Mouse (Mus musculus) heart, postnatal 10 days (tissue): ENCODE measurements around the gene Gm17359. TPM values are rescaled to one million over a fixed set of nuclear protein-coding genes. Genes with fewer than 3 reads are reported as not detected.

Source experiments
- DNase-seq, 2 experiments: peaks; one replicate each; pipeline ENCODE4 v3.0.0; 2021
- intact Hi-C: fragments of 180-260 bp; cut with DNase I; formaldehyde crosslinking; loops from one replicate; pipeline ENCODE4 v1.15.1; 2025
- total RNA-seq, 2 experiments: library from RNA; stranded (reverse); gene quantifications; 2 replicates each; pipeline ENCODE4 v1.2.3; 2021

Gene Gm17359
- total RNA-seq = not detected

DNA sequence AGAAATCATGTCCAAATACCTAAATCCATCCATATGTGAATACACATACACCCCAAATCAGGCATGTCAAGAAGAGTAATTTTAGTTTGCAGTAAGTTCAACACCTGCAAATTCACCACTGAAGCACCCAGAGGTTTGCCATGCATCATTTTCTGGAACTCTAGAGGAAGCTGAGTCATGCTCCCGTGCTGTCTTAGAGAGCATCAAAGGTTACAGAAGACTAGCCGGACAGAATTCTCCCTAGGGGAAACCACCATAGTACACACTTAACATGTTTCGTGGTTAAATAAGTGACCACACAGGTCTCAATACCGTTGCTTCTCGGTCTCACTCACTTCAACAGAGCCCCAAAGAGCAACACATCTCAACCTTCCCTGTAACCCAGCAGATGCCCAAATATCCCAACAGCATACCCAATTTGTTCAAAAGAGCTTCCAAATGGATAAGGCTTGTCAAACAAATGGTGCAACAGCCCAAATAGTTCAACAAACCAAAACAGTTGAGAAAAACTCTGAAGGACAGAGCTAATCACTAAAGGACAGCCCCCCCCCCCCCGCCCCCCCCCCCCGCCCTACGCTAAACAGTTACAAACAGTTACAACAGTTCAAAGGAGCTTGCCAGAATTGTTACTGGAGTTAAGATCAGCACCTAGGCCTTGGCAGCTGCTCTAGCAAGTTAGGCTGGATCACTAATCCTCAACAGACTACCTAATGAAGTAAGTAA lies at the start of gene Gm17359:
Gene Gm17359 (plus strand): TSS at position 618 of the 723 bp plus-strand sequence.
- intact Hi-C loops = no loop called here
- DNase-seq = no peak

DNA sequence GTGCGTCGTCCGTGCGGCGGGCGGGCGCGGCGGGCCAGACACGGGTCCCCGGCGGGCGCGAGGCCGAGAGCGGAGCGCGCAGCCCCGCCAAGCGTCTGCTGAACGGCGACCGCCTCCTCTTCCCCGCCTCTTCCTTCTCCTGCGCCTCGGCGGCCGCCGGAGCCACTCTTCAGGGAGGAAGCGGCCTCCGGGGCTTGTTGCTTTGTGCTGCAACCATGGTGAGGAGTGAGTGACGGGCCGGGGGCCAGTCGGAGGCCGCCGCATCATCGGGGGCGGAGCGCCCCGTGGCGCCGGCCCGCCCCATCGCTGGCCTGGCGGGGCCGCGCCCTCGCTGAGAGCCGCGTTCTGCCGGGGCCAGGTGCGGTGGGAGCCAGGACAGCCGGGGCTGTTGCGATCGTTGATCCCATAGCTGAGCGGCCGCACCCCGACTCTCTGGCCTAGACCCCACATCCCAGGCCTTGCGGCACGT lies 49.3 kb upstream of the Gm17359 start:
- intact Hi-C loops = loop anchor here (2.0 to 5.0 kb wide), 3 partner anchors 82 to 300 kb away; no protein-coding TSS in a partner anchor
- peak; percentile 96 to 97 for DNase-seq

- intact Hi-C loops = loop anchor here (2.0 to 5.0 kb wide), 3 partner anchors 83 to 299 kb away; no protein-coding TSS in a partner anchor
- peak in 1 of 2 experiments; percentile 29 for DNase-seq
Observed at GRCm38 (mm10) chr3:79287699-79288458, 48.6 kb upstream of the Gm17359 start.

- DNase-seq = no peak
Observed at GRCm38 (mm10) chr3:79289050-79289449, 47.4 kb upstream of the Gm17359 start.

GRCm38 (mm10) chr3:79293023-79293422 lies 43.4 kb upstream of the Gm17359 start:
- intact Hi-C loops = loop anchor here (10.0 kb wide), 1 partner anchor 142 kb away; no protein-coding TSS in a partner anchor
- no peak for DNase-seq

More at GRCm38 (mm10) chr3:79289050-79289449, 47.4 kb upstream of the Gm17359 start:
- intact Hi-C loops = loop anchor here (5.0 kb wide), 2 partner anchors 203 to 298 kb away; no protein-coding TSS in a partner anchor

- intact Hi-C loops = loop anchor here (10.0 kb wide), 1 partner anchor 140 kb away; no protein-coding TSS in a partner anchor
- DNase-seq = no peak
Observed at GRCm38 (mm10) chr3:79294701-79295100, 41.8 kb upstream of the Gm17359 start.

DNA sequence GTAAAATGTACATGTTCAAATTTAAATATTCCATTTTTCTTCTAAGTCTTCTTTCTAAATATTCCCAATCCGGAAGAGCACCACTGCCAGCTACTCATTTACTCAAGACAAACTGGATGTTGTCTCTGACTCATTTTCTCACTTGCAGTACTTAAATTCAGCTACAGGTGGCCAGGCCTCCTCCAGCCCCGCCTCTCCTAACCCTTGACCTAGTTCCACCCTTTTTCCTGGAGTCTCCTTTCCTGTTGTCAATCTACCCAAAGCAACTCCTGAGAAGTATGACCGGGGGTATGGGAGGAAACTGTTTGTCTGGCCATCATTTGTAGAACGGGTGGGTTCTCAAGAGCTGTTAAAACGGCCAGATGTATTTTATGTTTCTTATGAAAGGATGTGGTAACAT lies 40.4 kb upstream of the Gm17359 start:
- DNase-seq = no peak
- intact Hi-C loops = loop anchor here (10.0 kb wide), 1 partner anchor 139 kb away; no protein-coding TSS in a partner anchor

GRCm38 (mm10) chr3:79296586-79296985 lies 39.9 kb upstream of the Gm17359 start:
- intact Hi-C loops = loop anchor here (10.0 kb wide), 1 partner anchor 138 kb away; no protein-coding TSS in a partner anchor
- no peak for DNase-seq

DNA sequence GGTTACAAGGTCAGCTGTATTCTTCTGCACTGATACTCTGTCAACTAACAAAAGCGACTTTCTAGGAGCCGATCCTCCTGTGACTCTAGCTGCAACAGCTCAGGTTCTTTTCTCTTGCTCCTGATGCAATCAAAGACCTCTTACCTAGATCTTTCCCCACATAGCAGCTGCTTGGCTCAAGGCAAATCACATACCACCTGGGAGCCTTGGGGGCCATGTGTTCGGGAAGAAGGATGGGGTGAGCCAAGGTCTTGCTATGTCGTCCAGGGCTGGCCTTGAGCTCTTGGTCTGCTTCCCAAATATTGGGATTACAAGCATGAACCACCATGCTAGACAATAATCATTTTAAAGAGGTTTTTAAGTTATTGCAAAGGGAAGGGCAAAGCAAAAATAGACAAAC lies 39.2 kb upstream of the Gm17359 start:
- intact Hi-C loops = loop anchor here (10.0 kb wide), 1 partner anchor 138 kb away; no protein-coding TSS in a partner anchor
- no peak for DNase-seq

GRCm38 (mm10) chr3:79299401-79299800 lies 37.1 kb upstream of the Gm17359 start:
- DNase-seq = no peak
- intact Hi-C loops = loop anchor here (10.0 kb wide), 1 partner anchor 135 kb away; no protein-coding TSS in a partner anchor

- intact Hi-C loops = no loop called here
- no peak for DNase-seq
Observed at GRCm38 (mm10) chr3:79308605-79309004, 27.9 kb upstream of the Gm17359 start.

DNA sequence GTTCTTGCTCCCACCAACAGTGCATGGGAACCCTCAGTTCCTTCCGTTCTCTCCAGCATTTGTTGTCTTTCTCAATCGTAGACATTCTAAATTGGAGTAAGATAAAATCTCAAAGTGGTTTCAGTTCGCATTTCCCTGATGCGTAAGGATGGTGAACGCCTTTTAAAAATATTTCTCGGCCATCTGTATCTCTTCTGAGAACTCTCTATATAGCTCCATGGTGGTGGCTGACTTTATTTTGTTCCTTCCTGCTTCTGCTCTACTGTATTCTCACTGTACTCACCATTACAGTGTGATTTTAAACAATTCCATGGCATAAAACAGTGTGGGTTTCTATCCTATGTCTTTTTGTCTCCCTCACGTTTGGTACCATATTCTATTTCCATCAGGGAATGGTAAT lies 26.3 kb upstream of the Gm17359 start:
- DNase-seq = no peak
- intact Hi-C loops = no loop called here

DNA sequence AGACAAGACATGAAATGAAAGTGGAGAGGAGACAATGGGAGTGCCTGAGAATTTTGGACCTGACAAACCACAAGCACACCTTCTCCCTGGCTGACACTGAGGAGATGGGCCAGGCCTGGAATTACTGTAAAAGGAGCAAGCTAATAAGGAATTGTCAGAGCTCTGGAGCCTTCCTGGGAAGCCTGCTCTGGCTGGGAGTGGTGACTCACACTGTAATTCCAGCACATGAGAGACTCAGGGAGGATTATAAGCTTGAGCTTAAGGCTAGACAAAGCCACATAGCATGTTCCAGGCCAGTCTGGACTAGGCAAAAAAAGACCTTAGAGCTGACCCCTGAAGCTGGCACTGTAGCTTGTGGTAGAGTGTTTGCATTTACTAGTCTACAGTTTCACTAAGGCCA lies 24.6 kb upstream of the Gm17359 start:
- intact Hi-C loops = no loop called here
- DNase-seq = no peak

DNA sequence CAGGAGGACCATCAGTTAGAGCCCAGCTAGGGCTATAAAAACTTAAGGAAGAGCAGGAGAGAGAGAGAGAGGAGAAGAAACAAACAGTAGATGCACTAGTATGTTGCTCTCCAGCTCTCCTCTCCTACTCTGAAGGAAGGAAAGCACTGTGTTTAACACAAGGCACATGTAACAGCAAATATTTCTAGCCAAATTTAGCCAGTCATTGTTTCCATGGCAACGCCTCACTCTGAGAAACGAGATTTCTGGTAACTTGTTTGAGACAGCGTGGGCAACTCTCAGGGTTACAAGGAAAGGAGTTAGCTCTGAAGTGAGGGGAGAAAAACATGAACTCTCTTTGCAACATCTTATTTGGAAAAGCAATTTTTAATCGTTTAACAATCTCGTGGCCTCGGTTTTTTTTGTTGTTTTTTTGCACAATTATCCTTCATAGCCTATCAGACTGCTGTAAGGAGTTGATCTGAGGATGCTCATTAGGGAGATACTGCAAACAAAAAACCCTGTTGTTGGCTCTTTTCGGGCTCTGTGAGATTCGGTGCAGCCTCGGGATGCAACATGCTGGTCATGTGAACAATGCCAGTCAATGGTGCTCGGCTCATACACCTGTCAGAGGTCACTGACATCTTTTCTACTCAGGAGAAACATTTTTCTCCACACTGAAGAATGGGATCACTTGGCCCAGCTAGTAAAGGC lies 22.3 kb upstream of the Gm17359 start:
- intact Hi-C loops = no loop called here
- peak; percentile 11 to 14 for DNase-seq

DNA sequence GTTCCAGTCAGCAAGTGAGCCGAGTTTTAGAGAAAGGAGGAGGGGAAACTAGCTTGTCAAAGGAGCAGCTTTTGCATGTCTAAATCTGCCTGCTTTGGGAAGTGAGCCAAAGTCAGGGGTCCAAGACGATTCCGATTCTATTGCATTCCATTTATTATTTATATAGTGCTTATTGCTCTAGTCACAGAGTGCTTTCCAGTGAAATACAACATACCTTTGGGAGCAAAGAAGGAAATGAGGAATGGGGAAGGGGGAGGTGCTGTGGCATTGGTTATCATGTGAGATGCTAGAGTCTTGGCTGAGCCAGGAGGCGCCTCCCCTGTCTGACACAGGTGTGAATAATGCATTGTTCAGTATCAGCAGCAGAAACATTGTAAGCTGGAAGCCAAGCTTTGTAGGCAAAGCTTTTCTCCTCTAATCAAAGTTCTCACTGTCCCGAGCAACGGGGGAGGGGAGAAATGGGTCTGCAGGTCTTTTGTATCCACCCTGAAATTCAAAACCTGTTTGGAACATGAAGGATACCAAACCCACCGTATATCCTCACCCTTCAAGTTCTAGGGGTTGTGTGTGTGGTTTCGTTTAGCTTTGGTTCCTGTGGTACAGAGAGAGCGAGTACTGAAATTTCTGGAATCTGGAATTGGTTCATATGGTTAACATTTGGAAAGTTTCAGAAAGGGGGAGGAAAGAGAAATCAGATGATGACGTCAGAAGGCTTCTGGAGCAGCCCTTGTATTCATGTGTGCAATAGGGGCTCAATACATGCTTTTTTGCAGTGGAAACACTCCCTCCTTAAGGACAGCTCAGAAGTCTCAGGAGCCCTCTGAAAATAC lies 11.5 kb upstream of the Gm17359 start:
- intact Hi-C loops = no loop called here

DNA sequence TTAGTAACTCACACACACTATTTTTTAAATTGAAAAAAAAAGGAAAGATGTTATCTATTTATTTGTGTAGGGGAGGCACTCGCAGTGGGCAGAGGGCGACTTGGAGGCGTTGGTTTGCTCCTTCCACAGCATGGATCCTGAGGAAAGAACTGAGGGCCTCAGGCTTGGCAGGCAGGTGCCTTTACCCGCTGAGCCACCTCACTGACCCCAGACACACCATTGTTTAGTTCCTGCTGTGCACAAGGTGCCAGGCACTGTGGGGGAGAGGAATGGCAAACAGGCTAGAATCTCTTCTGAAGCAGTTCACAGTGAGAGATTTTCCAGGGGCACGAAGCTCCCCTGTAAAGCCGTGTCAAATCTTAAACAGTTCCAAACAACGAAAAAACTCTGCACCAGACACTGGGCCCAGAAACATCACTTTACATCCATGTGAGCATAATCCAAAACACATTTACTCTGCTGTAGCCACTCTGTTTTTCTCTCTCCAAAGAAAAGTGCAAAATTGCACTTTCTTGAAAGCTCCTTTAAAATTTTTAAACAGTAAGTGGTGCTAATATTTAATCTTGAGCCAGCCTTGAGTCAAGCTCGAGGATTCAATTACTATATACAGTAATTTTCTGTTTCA lies 6.7 kb upstream of the Gm17359 start:
- intact Hi-C loops = no loop called here
- DNase-seq = no peak

More for the DNA sequence above, 11.5 kb upstream of the Gm17359 start:
- peak in 1 of 2 experiments; percentile 7 for DNase-seq

DNA sequence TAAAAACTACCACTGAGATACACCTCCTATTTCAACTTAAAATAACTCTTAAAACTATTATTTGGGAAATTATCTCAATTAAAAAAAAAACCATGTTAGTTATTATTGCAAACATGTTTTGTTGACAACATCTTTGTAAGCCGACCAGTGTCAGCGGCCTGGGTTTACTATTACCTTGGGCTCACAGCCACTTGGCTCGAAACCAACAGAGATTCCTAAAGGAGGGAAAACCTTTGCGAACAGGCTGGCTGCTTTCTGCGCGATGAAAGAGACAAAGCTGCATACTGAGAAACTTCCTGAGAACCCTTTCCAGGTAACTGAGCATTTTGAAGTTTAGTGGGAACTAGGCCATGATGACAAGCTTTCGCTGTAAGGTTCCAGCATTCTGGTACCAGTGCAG lies 3.4 kb upstream of the Gm17359 start:
- intact Hi-C loops = no loop called here
- peak; percentile 12 to 18 for DNase-seq

DNA sequence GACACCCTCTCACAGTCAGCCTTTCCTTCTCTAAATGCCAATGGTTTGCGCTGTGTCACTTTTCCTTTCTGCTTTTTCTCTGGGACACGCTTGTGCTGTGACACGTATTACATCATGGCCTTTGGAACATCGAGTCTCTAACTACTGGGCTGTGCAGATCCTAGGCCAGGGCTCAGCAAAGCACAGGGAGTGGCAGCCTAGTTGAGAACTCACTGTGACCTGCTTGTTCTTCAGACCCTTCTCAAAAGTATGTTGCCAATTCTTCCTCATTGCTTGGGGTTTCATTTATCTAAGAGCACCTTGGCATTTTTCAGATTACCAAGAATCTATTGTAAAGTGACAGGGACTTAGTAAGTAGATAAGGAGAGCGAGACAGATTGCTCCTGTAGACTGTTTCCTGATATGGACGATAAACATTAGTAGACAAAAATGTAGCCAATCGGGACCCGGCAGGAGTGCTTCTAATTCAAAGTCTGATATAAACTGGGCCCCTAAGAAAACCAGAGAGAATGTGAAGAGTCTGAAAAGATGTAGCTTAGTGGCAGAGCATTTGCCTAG lies 2.7 kb upstream of the Gm17359 start:
- intact Hi-C loops = no loop called here
- DNase-seq = no peak

DNA sequence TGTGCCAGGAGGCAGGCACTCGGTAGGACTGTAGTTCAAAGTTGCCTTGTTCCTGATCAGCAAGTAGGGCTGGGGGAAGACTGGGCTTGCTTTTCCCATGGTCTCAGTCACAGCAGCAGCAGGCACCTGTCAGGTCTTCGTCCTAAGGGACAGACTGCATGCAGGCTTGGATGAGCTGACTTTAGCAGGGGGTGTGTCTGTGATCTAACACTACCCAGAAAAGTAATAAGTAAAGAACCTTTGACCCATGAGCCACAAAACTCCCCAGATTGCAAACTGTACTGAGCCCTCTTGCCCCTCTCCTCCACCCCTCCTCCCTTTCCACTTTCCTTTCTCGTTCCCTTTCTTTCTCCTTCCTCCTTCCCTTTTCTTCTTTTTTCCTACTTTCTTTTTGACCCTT lies 4.3 kb downstream of the Gm17359 start:
- DNase-seq = no peak
- intact Hi-C loops = no loop called here
